Mouse (Mus musculus): ENCODE measurements around the gene Cavin2. TPM values are rescaled to one million over a fixed set of nuclear protein-coding genes. Genes with fewer than 3 reads are reported as not detected.
A peak's percentile ranks its signal among the peaks of the same experiment; 100 is the strongest.

Cavin2 gene
- polyA plus RNA-seq, 1 experiment from 2014 or later, result 26.8 TPM

DNA sequence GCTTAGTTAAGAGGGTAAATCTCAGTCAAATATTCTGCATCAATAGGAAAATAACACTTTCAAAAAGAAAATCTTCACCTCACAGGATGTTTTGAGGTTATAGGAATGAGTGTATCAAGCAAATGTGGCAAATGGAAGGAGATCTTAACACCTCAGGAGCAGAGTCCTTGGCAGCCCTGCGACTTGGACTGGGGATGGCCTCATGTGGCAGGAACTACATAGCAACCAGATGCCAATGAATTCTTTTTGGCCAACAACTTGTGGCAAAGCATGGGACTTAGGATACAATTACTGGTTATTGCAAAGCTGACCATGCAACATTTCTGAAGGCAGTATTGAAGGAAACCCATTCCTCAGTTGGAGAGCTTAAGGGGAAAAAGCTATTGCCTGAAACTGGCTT is 39.6 kb downstream of the Cavin2 start:
- peaks cover 2% of the 10 kb centered on the region; the same call in 1 of the 2 replicates for H3K27me3 ChIP-seq
- H3K9me3 ChIP-seq, result no peaks in the 10 kb centered on the region
- H3K4me3 ChIP-seq, result no peak overlapping the region
- H3K4me2 ChIP-seq (replicated peaks), result no peak overlapping the region
- ATAC-seq (ENCODE audit: low FRiP score, low read depth), result no peak
- 76% methylated on average over 1 of the region's 1 CpGs for WGBS
- H3K36me3 ChIP-seq, result no peaks in the 10 kb centered on the region
- peaks cover 8% of the 10 kb centered on the region for H3K4me1 ChIP-seq
- no peak overlapping the region for H3K9ac ChIP-seq
- H3K27ac ChIP-seq, result no peak overlapping the region

DNA sequence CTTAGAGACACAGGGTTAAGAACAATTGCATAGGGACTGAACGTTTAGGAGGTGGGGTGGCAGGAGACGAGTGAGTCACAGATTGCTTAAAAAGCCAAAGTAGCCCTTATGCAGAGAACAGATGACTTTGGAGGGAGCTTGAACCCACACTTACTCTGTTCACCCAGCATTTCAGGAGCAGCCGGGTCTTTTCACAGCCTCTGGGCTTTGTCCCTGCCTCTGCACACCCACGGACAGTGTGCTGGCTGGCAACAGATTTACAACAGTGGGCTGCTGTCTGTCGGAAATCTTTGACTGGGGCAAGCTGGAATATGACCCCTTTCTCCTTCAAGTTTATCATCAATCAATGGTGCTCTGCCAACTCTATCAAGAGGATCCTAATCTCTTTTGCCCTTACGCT is 44.1 kb downstream of the Cavin2 start:
- H3K27ac ChIP-seq, result no peak overlapping the region
- no peak overlapping the region for H3K4me3 ChIP-seq
- H3K36me3 ChIP-seq, result no peaks in the 10 kb centered on the region
- H3K9ac ChIP-seq, result no peak overlapping the region
- no peak for ATAC-seq (ENCODE audit: low FRiP score, low read depth)
- peak overlapping the region; percentile 64 for H3K4me2 ChIP-seq (replicated peaks)
- WGBS, result 26% methylated on average over 6 of the region's 6 CpGs
- H3K27me3 ChIP-seq, result peaks cover 2% of the 10 kb centered on the region; the same call in 1 of the 2 replicates
- no peaks in the 10 kb centered on the region for H3K9me3 ChIP-seq
- H3K4me1 ChIP-seq, result peaks cover 12% of the 10 kb centered on the region; the same call in 1 of the 2 replicates

DNA sequence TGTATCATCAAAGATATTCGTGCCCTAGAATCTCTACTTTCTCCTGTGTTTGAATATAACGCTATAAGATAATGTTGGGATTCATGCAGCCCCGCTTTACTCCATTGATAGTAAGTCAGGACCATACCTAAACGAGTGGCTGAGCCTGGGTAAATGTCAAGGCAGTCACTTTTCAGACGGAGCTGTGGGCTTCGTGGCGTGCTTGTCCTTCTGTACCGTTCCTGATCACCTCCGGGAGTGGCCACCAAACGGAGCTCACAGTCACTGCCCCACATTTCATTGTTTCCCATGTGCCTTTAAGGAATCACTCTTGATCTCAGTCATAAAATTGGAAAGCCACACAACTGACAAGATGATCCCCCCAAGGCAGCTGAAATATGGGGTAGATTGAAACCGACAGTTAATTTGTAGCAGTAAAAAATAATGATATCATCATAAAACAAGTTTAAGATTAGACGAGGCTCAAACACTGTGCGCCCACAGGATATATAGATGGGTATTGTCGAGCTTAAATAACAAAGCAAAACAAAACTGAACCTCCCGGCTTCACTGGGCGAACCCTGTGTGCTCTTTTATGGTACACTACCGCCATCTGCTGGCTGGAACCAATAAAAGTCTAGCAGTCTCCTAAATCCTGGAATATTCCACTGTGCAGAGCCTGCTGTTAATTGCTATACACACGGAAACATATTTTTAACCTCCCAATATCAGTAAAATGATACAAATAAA is 44.8 kb downstream of the Cavin2 start:
- peak; percentile 90 for ATAC-seq (ENCODE audit: low FRiP score, low read depth)
- Histone ChIP-seq H3K36me3 (no peaks in the 10 kb centered on the region), H3K27ac (no peak overlapping the region), H3K9ac (peak overlapping the region; percentile 54), H3K27me3 (peaks cover 2% of the 10 kb centered on the region; the same call in 1 of the 2 replicates), H3K4me1 (peaks cover 12% of the 10 kb centered on the region; the same call in 1 of the 2 replicates), H3K9me3 (no peaks in the 10 kb centered on the region), H3K4me2 (replicated peaks) (peak overlapping the region; percentile 64), H3K4me3 (peak overlapping the region; percentile 38)
- whole genome bisulfite sequencing, result 14% methylated on average over 18 of the region's 18 CpGs

DNA sequence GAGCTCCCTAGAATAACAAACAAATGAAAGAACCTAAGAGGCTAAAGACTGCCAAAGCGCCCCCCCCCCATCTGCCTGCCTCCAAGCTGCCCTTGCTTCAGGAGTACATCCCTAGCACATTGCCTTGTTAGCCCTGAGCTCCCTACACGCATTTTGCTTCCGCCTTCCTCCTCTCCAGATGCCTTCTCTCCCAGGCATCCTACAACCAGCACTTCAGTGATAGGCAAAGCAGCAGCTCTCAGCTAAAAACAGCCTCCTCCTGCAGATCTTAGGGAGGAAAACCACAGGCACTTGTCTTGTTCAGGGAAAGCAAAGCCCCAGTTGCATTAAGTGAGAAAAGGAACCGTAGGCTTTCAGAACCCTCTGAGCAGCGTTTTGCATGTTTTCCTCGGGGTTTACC is 45.4 kb downstream of the Cavin2 start:
- no peaks in the 10 kb centered on the region for H3K9me3 ChIP-seq
- 17% methylated on average over 6 of the region's 6 CpGs for WGBS
- H3K4me3 ChIP-seq, result no peak overlapping the region
- no peak overlapping the region for H3K27ac ChIP-seq
- ATAC-seq (ENCODE audit: low FRiP score, low read depth), result peak; percentile 58; the same call in 1 of the 2 replicates
- peak overlapping the region; percentile 43 for H3K4me2 ChIP-seq (replicated peaks)
- H3K36me3 ChIP-seq, result no peaks in the 10 kb centered on the region
- peaks cover 12% of the 10 kb centered on the region; the same call in 1 of the 2 replicates for H3K4me1 ChIP-seq
- H3K27me3 ChIP-seq, result peaks cover 2% of the 10 kb centered on the region; the same call in 1 of the 2 replicates
- 0 out of 2 replicates have a peak overlapping the region, but pooled peaks have one; percentile 21 for H3K9ac ChIP-seq

DNA sequence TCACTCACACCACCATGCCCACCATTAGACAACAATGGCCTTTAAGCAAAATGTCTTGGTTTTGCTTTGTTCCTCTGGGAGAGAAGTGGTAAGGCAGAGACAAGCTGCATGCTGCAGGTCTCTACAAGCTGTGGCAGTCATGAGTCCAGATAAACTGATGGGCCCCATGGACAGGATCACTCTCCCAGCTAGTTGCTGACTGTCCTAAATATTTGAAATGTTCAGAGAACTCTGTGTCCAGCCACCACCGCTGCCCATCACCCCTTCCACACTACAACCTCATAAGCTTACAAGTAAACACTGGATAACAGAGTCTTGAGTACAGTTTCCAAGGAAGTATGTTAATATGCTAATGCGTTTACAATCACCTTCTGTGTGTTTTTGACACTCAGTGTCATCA is 46.2 kb downstream of the Cavin2 start:
- Histone ChIP-seq H3K9me3 (no peaks in the 10 kb centered on the region), H3K27ac (no peak overlapping the region), H3K36me3 (no peaks in the 10 kb centered on the region), H3K4me3 (no peak overlapping the region), H3K4me1 (peaks cover 12% of the 10 kb centered on the region; the same call in 1 of the 2 replicates), H3K27me3 (peaks cover 2% of the 10 kb centered on the region; the same call in 1 of the 2 replicates), H3K4me2 (replicated peaks) (no peak overlapping the region), H3K9ac (no peak overlapping the region)
- WGBS, result 90% methylated on average over 2 of the region's 2 CpGs
- no peak for ATAC-seq (ENCODE audit: low FRiP score, low read depth)

DNA sequence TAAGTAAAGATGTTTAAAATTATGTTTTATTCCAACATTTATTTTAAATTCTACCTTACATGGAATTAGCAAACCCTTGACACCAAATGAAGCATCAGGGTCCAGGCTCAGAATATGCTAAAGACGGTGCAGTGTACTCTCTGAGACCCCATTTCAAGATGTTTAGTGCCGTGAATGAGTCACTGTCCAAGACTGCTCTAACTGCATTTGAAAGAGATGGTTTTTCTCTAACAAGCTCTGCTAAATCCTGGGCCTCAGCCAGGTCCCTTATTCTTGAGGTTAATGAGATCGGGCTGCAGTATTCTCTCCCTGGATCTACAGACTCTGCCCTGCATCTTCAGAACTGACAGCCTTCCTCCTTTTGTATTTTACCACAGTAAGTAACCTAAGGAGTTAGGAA is 55.2 kb downstream of the Cavin2 start:
- ATAC-seq (ENCODE audit: low FRiP score, low read depth), result no peak
- H3K36me3 ChIP-seq, result no peaks in the 10 kb centered on the region
- no peaks in the 10 kb centered on the region for H3K27me3 ChIP-seq
- H3K9ac ChIP-seq, result no peak overlapping the region
- no peaks in the 10 kb centered on the region for H3K9me3 ChIP-seq
- H3K4me1 ChIP-seq, result no peaks in the 10 kb centered on the region
- 65% methylated on average over 3 of the region's 3 CpGs for WGBS
- no peak overlapping the region for H3K4me3 ChIP-seq
- H3K27ac ChIP-seq, result no peak overlapping the region
- no peak overlapping the region for H3K4me2 ChIP-seq (replicated peaks)

DNA sequence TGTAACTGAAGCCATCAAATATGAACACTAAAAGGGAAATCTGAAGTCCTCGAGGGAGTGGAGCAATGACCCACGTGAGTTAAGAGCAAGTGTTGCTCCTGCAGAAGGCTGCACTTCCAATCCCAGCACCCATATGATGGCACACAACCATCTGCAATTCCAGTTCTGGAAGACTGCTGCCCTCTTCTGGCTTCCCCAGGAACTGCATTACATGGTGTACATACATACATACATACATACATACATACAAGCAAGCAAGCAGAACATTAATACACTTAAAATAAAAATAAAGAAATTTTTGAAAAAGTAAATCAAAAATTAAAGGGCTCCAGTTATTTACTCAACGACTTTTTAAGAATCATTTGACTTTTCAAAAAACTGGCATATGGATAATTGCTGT is 58.7 kb downstream of the Cavin2 start:
- Histone ChIP-seq H3K9me3 (no peaks in the 10 kb centered on the region), H3K36me3 (no peaks in the 10 kb centered on the region), H3K27me3 (no peaks in the 10 kb centered on the region), H3K27ac (no peak overlapping the region), H3K4me1 (no peaks in the 10 kb centered on the region), H3K4me3 (no peak overlapping the region), H3K9ac (no peak overlapping the region), H3K4me2 (replicated peaks) (no peak overlapping the region)
- ATAC-seq (ENCODE audit: low FRiP score, low read depth), result no peak
- WGBS, result 90% methylated on average over 3 of the region's 3 CpGs

DNA sequence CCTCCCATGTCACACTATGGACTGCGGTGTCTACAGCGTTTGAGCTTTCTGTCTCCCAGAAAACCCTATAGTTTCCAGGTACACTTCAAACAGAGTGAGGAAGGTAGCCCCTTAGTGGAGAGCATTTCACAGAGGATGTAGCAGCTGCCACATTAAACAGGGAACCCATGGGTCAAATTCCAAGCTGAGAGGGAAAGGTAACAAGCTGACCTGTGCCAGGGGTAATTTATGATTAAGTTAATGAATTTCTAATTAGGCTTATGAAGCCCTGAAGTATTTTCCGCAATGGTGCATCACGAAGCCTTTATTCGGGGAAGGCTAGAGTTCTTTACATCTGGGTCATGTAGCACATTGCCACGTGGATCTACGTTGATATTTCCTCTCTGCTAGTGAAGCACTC is 59.7 kb downstream of the Cavin2 start:
- no peak overlapping the region for H3K4me2 ChIP-seq (replicated peaks)
- H3K4me3 ChIP-seq, result no peak overlapping the region
- no peaks in the 10 kb centered on the region for H3K9me3 ChIP-seq
- H3K9ac ChIP-seq, result no peak overlapping the region
- ATAC-seq (ENCODE audit: low FRiP score, low read depth), result no peak
- H3K27me3 ChIP-seq, result no peaks in the 10 kb centered on the region
- no peaks in the 10 kb centered on the region for H3K4me1 ChIP-seq
- WGBS, result 55% methylated on average over 7 of the region's 7 CpGs
- H3K27ac ChIP-seq, result no peak overlapping the region
- no peaks in the 10 kb centered on the region for H3K36me3 ChIP-seq

DNA sequence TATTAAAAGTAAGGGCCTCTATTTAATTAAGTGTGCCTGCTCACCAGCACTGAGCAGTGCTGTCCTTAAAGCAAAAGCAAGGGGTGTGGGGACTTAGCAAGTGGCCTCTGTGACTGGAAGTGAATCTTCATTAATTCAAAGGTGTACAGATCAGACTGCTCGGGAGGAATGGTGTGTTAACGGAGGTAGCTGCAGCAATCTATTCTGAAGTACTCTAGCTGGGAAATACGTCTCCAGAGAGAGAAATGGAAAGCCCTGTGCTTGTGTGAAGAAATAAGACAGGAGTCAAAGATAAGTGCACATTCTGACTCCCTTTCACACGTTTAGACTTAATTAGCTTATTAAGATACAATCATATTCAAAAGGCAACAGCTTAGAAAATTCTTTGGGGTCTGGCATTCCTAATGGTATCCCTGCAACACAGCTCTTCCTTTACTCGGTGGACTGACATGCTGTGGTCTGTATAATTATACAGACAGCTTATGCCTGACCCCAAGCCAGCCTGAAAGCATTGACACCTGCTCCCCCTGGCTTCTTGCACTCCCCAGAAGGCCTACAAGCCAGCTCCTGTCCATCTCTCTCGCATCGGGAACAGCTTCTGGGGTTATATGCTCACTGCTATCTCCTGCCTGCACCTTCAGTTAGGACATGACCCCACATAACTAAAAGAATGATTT is 60.5 kb downstream of the Cavin2 start:
- no peak for ATAC-seq (ENCODE audit: low FRiP score, low read depth)
- Histone ChIP-seq H3K4me3 (no peak overlapping the region), H3K4me1 (no peaks in the 10 kb centered on the region), H3K36me3 (no peaks in the 10 kb centered on the region), H3K27me3 (no peaks in the 10 kb centered on the region), H3K4me2 (replicated peaks) (no peak overlapping the region), H3K9me3 (no peaks in the 10 kb centered on the region), H3K27ac (no peak overlapping the region), H3K9ac (no peak overlapping the region)
- WGBS, result 59% methylated on average over 7 of the region's 7 CpGs

Other genes starting within 250 kb of the Cavin2 start
- gene Nabp1, start 189.3 kb downstream of the Cavin2 start, polyA plus RNA-seq (2015; fragmentation: Nextera tagmentation; extraction: Ambion mirVana), result 6.3 and 7.9 TPM in 2 replicates